Mouse (Mus musculus): ENCODE measurements at regions not wholly inside any gene's neighbourhood (a gene's known extent, or its start where the extent isn't known, plus 50 kb on each side); places are given as distances from the start of the nearest gene placed in this dataset.

GRCm38 (mm10) chr8:26883770-26884169 is 93.4 kb upstream of the Zfp703 start:
- ATAC-seq (ENCODE audit: low FRiP score, low read depth) (no peak), DNase-seq (ENCODE audit: low spot score) (no peak)
- Histone ChIP-seq H3K9ac (ENCODE audit: low read depth, low read length, severe bottlenecking) (no peak overlapping the region), H3K27ac (replicated peaks; ENCODE audit: low read depth, low read length) (no peak overlapping the region), H3K4me2 (replicated peaks; ENCODE audit: low read depth, low read length, severe bottlenecking) (no peak overlapping the region), H3K4me3 (replicated peaks; ENCODE audit: low read length) (no peak overlapping the region), H3K27me3 (ENCODE audit: control insufficient read depth, insufficient read depth, low read length) (no peaks in the 10 kb centered on the region), H3K36me3 (ENCODE audit: control insufficient read depth, insufficient read depth, low read length) (no peaks in the 10 kb centered on the region), H3K9me3 (ENCODE audit: control insufficient read depth, low read length) (no peaks in the 10 kb centered on the region), H3K4me1 (ENCODE audit: control insufficient read depth, insufficient read depth, low read length) (peaks cover 3% of the 10 kb centered on the region; the same call in 1 of the 2 replicates)
- no peak for TF ChIP-seq POLR2A (IDR thresholded peaks at IDR 0.05; ENCODE audit: borderline replicate concordance, extremely low read depth, insufficient read depth, insufficient read length)
- 56% methylated on average over 6 of the region's 6 CpGs for WGBS

GRCm38 (mm10) chr8:26884350-26884749 is 92.8 kb upstream of the Zfp703 start:
- no peak for ATAC-seq (ENCODE audit: low FRiP score, low read depth)
- 59% methylated on average over 13 of the region's 13 CpGs for WGBS
- no peak for TF ChIP-seq POLR2A (IDR thresholded peaks at IDR 0.05; ENCODE audit: borderline replicate concordance, extremely low read depth, insufficient read depth, insufficient read length)
- Histone ChIP-seq H3K4me3 (replicated peaks; ENCODE audit: low read length) (no peak overlapping the region), H3K27me3 (ENCODE audit: control insufficient read depth, insufficient read depth, low read length) (no peaks in the 10 kb centered on the region), H3K27ac (replicated peaks; ENCODE audit: low read depth, low read length) (no peak overlapping the region), H3K9me3 (ENCODE audit: control insufficient read depth, low read length) (no peaks in the 10 kb centered on the region), H3K4me2 (replicated peaks; ENCODE audit: low read depth, low read length, severe bottlenecking) (no peak overlapping the region), H3K36me3 (ENCODE audit: control insufficient read depth, insufficient read depth, low read length) (no peaks in the 10 kb centered on the region), H3K9ac (ENCODE audit: low read depth, low read length, severe bottlenecking) (no peak overlapping the region), H3K4me1 (ENCODE audit: control insufficient read depth, insufficient read depth, low read length) (0 out of 2 replicates have a peak, but pooled peaks cover 3% of the 10 kb centered on the region)
- DNase-seq (ENCODE audit: low spot score): no peak

- ATAC-seq (ENCODE audit: low FRiP score, low read depth): no peak
- Histone ChIP-seq H3K36me3 (ENCODE audit: control insufficient read depth, insufficient read depth, low read length) (no peaks in the 10 kb centered on the region), H3K27ac (replicated peaks; ENCODE audit: low read depth, low read length) (no peak overlapping the region), H3K4me3 (replicated peaks; ENCODE audit: low read length) (no peak overlapping the region), H3K4me2 (replicated peaks; ENCODE audit: low read depth, low read length, severe bottlenecking) (no peak overlapping the region), H3K4me1 (ENCODE audit: control insufficient read depth, insufficient read depth, low read length) (0 out of 2 replicates have a peak, but pooled peaks cover 3% of the 10 kb centered on the region), H3K9ac (ENCODE audit: low read depth, low read length, severe bottlenecking) (no peak overlapping the region), H3K27me3 (ENCODE audit: control insufficient read depth, insufficient read depth, low read length) (no peaks in the 10 kb centered on the region), H3K9me3 (ENCODE audit: control insufficient read depth, low read length) (no peaks in the 10 kb centered on the region)
- DNase-seq (ENCODE audit: low spot score): peak; percentile 5
- 85% methylated on average over 5 of the region's 5 CpGs for WGBS
- TF ChIP-seq POLR2A (IDR thresholded peaks at IDR 0.05; ENCODE audit: borderline replicate concordance, extremely low read depth, insufficient read depth, insufficient read length): no peak
These were observed 91.8 kb upstream of the Zfp703 start for GRCm38 (mm10) chr8:26885365-26885764.

- 0 out of 2 replicates have a peak, but pooled peaks have one; percentile 17 for ATAC-seq (ENCODE audit: low FRiP score, low read depth)
- H3K27ac ChIP-seq (replicated peaks; ENCODE audit: low read depth, low read length): no peak overlapping the region
- H3K4me2 ChIP-seq (replicated peaks; ENCODE audit: low read depth, low read length, severe bottlenecking): no peak overlapping the region
- no peak overlapping the region for H3K4me3 ChIP-seq (replicated peaks; ENCODE audit: low read length)
- 0 out of 2 replicates have a peak, but pooled peaks cover 3% of the 10 kb centered on the region for H3K4me1 ChIP-seq (ENCODE audit: control insufficient read depth, insufficient read depth, low read length)
- no peaks in the 10 kb centered on the region for H3K9me3 ChIP-seq (ENCODE audit: control insufficient read depth, low read length)
- H3K9ac ChIP-seq (ENCODE audit: low read depth, low read length, severe bottlenecking): no peak overlapping the region
- WGBS: 63% methylated on average over 13 of the region's 13 CpGs
- TF ChIP-seq POLR2A (IDR thresholded peaks at IDR 0.05; ENCODE audit: borderline replicate concordance, extremely low read depth, insufficient read depth, insufficient read length): no peak
- DNase-seq (ENCODE audit: low spot score): peak; percentile 31
- no peaks in the 10 kb centered on the region for H3K27me3 ChIP-seq (ENCODE audit: control insufficient read depth, insufficient read depth, low read length)
- H3K36me3 ChIP-seq (ENCODE audit: control insufficient read depth, insufficient read depth, low read length): no peaks in the 10 kb centered on the region
These were observed 90.2 kb upstream of the Zfp703 start for GRCm38 (mm10) chr8:26886783-26887486.

GRCm38 (mm10) chr8:26887551-26887950 is 89.6 kb upstream of the Zfp703 start:
- H3K9me3 ChIP-seq (ENCODE audit: control insufficient read depth, low read length): no peaks in the 10 kb centered on the region
- TF ChIP-seq POLR2A (IDR thresholded peaks at IDR 0.05; ENCODE audit: borderline replicate concordance, extremely low read depth, insufficient read depth, insufficient read length): no peak
- WGBS: 60% methylated on average over 5 of the region's 5 CpGs
- no peak overlapping the region for H3K4me2 ChIP-seq (replicated peaks; ENCODE audit: low read depth, low read length, severe bottlenecking)
- H3K36me3 ChIP-seq (ENCODE audit: control insufficient read depth, insufficient read depth, low read length): no peaks in the 10 kb centered on the region
- no peak overlapping the region for H3K9ac ChIP-seq (ENCODE audit: low read depth, low read length, severe bottlenecking)
- ATAC-seq (ENCODE audit: low FRiP score, low read depth): no peak
- H3K4me3 ChIP-seq (replicated peaks; ENCODE audit: low read length): no peak overlapping the region
- no peak overlapping the region for H3K27ac ChIP-seq (replicated peaks; ENCODE audit: low read depth, low read length)
- no peak for DNase-seq (ENCODE audit: low spot score)
- 0 out of 2 replicates have a peak, but pooled peaks cover 3% of the 10 kb centered on the region for H3K4me1 ChIP-seq (ENCODE audit: control insufficient read depth, insufficient read depth, low read length)
- no peaks in the 10 kb centered on the region for H3K27me3 ChIP-seq (ENCODE audit: control insufficient read depth, insufficient read depth, low read length)
